Mouse (Mus musculus) heart, embryonic 15.5 days (tissue): ENCODE data around the gene Olfr923. TPM values are rescaled to one million over a fixed set of nuclear protein-coding genes. Genes with fewer than 3 reads are reported as not detected.
"Not testable (repeated sequence)": the region's sequence is repeated elsewhere in the genome, so short reads cannot be mapped to it uniquely, and the experiment has no call there.

Experiments
- ATAC-seq: fragments of 200-750 bp; cut with Nextera tagmentation; replicated peaks from 2 replicates; pipeline ENCODE4 v1.8.0; 2017; ENCODE audit warnings: low read depth, moderate TSS enrichment; ENCODE audit not compliant: insufficient number of reproducible peaks, insufficient read depth, low FRiP score
- H3K27ac ChIP-seq: fragments of 300-500 bp; sonication (generic); 2 replicates; pipeline ENCODE4 v1.5.1; 2015; ENCODE audit warnings: mild to moderate bottlenecking, inconsistent platforms
- H3K27me3 ChIP-seq: fragments of 300-500 bp; sonication (generic); 2 replicates; pipeline ENCODE4 v1.6.1; 2015; ENCODE audit warnings: inconsistent platforms
- H3K36me3 ChIP-seq: fragments of 300-500 bp; sonication (generic); 2 replicates; pipeline ENCODE4 v1.6.1; 2015; ENCODE audit warnings: mild to moderate bottlenecking, inconsistent platforms
- H3K4me1 ChIP-seq: fragments of 300-500 bp; sonication (generic); replicated peaks from 2 replicates; pipeline ENCODE4 v1.6.1; 2015; ENCODE audit warnings: inconsistent platforms
- H3K4me2 ChIP-seq: fragments of 300-500 bp; sonication (generic); 2 replicates; pipeline ENCODE4 v1.6.1; 2015; ENCODE audit warnings: inconsistent platforms, mild to moderate bottlenecking, moderate library complexity
- H3K4me3 ChIP-seq: fragments of 300-500 bp; sonication (generic); 2 replicates; pipeline ENCODE4 v1.5.1; 2015; ENCODE audit warnings: mild to moderate bottlenecking, inconsistent platforms
- H3K9ac ChIP-seq: fragments of 300-500 bp; sonication (generic); 2 replicates; pipeline ENCODE4 v1.6.1; 2015; ENCODE audit warnings: mild to moderate bottlenecking, inconsistent platforms
- H3K9me3 ChIP-seq: fragments of 300-500 bp; sonication (generic); replicated peaks from 2 replicates; pipeline ENCODE4 v1.6.1; 2016; ENCODE audit warnings: inconsistent platforms
- WGBS: fragments of 180-500 bp; shearing (Covaris S2); methylation state at CpG from one replicate; pipeline ENCODE4 v1.1.7; 2015; ENCODE audit warnings: mixed read lengths; 5-methylcytosine and 5-hydroxymethylcytosine counted together
- polyA plus RNA-seq: library from polyadenylated mRNA; unstranded; fragments of >200 nt; fragmentation: Nextera tagmentation; extraction: Ambion mirVana; gene quantifications from 2 replicates; pipeline ENCODE4 v1.2.1, GENCODE M21; 2015

The Olfr923 gene
- not detected in 2 replicates for polyA plus RNA-seq

- H3K27me3 ChIP-seq: no peaks in the 10 kb centered on the region
- H3K27ac ChIP-seq: no peak within 1 kb of the TSS
- WGBS: 98% methylated on average over 1 of the region's 1 CpGs
- no peak within 1 kb of the TSS for H3K4me2 ChIP-seq
- H3K4me3 ChIP-seq: no peak within 1 kb of the TSS
- H3K9ac ChIP-seq: no peak within 1 kb of the TSS
- no peaks in the 10 kb centered on the region for H3K36me3 ChIP-seq
- no peaks in the 10 kb centered on the region for H3K9me3 ChIP-seq
- no peaks in the 10 kb centered on the region for H3K4me1 ChIP-seq
- no peak for ATAC-seq
Measured at GRCm38 (mm10) chr9:38826245-38826644, at the start of gene Olfr923. Gene Olfr923, plus strand, starts transcription at chr9:38826545.

- no peak overlapping the region for H3K4me3 ChIP-seq
- no peaks in the 10 kb centered on the region for H3K4me1 ChIP-seq
- no peak overlapping the region for H3K9ac ChIP-seq
- ATAC-seq: no peak
- H3K4me2 ChIP-seq: no peak overlapping the region
- no peak overlapping the region for H3K27ac ChIP-seq
- WGBS: 84% methylated on average over 2 of the region's 2 CpGs
- H3K36me3 ChIP-seq: no peaks in the 10 kb centered on the region
- H3K9me3 ChIP-seq: no peaks in the 10 kb centered on the region
- H3K27me3 ChIP-seq: no peaks in the 10 kb centered on the region
Measured at GRCm38 (mm10) chr9:38792689-38793088, 33.7 kb upstream of the Olfr923 start.

GRCm38 (mm10) chr9:38805696-38806095, 20.6 kb upstream of the Olfr923 start:
- Histone ChIP-seq H3K27me3 (no peaks in the 10 kb centered on the region), H3K4me2 (no peak overlapping the region), H3K27ac (no peak overlapping the region), H3K9ac (no peak overlapping the region), H3K4me1 (no peaks in the 10 kb centered on the region), H3K9me3 (no peaks in the 10 kb centered on the region), H3K4me3 (no peak overlapping the region), H3K36me3 (no peaks in the 10 kb centered on the region)
- no peak for ATAC-seq

- Histone ChIP-seq H3K9ac (no peak within 1 kb of the TSS), H3K36me3 (no peaks in the 10 kb centered on the region), H3K27ac (no peak within 1 kb of the TSS), H3K4me3 (no peak within 1 kb of the TSS), H3K27me3 (no peaks in the 10 kb centered on the region), H3K4me1 (no peaks in the 10 kb centered on the region), H3K9me3 (no peaks in the 10 kb centered on the region), H3K4me2 (no peak within 1 kb of the TSS)
- 53% methylated on average over 2 of the region's 2 CpGs for WGBS
- no peak for ATAC-seq
Measured at GRCm38 (mm10) chr9:38814314-38814713, 12.0 kb upstream of the Olfr923 start, which contains the start of gene Olfr922. Gene Olfr922, plus strand, starts transcription at chr9:38814614.

- Histone ChIP-seq H3K4me2 (no peak overlapping the region), H3K9me3 (no peaks in the 10 kb centered on the region)
- WGBS: 82% methylated on average over 1 of the region's 1 CpGs
Measured at GRCm38 (mm10) chr9:38815458-38815986, 10.8 kb upstream of the Olfr923 start.

GRCm38 (mm10) chr9:38833027-38833426, 6.7 kb downstream of the Olfr923 start:
- Histone ChIP-seq H3K4me3 (no peak overlapping the region), H3K4me2 (peak overlapping the region; percentile 13; the same call in 1 of the 2 replicates), H3K4me1 (peaks cover 3% of the 10 kb centered on the region; the same call in 1 of the 2 replicates), H3K9me3 (no peaks in the 10 kb centered on the region), H3K36me3 (no peaks in the 10 kb centered on the region), H3K9ac (no peak overlapping the region), H3K27me3 (no peaks in the 10 kb centered on the region), H3K27ac (no peak overlapping the region)
- 28% methylated on average over 2 of the region's 2 CpGs for WGBS
- no peak for ATAC-seq

More at GRCm38 (mm10) chr9:38815458-38815986, 10.8 kb upstream of the Olfr923 start:
- Histone ChIP-seq H3K4me3 (no peak overlapping the region), H3K4me1 (no peaks in the 10 kb centered on the region), H3K27ac (no peak overlapping the region), H3K36me3 (no peaks in the 10 kb centered on the region), H3K9ac (no peak overlapping the region), H3K27me3 (no peaks in the 10 kb centered on the region)
- ATAC-seq: no peak

GRCm38 (mm10) chr9:38844149-38844548, 17.8 kb downstream of the Olfr923 start, which contains the start of gene Olfr924:
Gene Olfr924, plus strand, starts transcription at chr9:38844449.
- Histone ChIP-seq H3K9ac (no peak within 1 kb of the TSS), H3K4me1 (no peaks in the 10 kb centered on the region), H3K27ac (no peak within 1 kb of the TSS), H3K4me2 (no peak within 1 kb of the TSS), H3K4me3 (no peak within 1 kb of the TSS), H3K9me3 (no peaks in the 10 kb centered on the region), H3K36me3 (no peaks in the 10 kb centered on the region), H3K27me3 (no peaks in the 10 kb centered on the region)
- WGBS: 86% methylated on average over 1 of the region's 1 CpGs
- no peak for ATAC-seq

GRCm38 (mm10) chr9:38854760-38855159, 28.4 kb downstream of the Olfr923 start, which contains the start of gene Olfr26:
Gene Olfr26, plus strand, starts transcription at chr9:38855060.
- ATAC-seq: no peak
- H3K4me3 ChIP-seq: no peak within 1 kb of the TSS
- H3K27me3 ChIP-seq: no peaks in the 10 kb centered on the region
- no peak within 1 kb of the TSS for H3K27ac ChIP-seq
- no peak within 1 kb of the TSS for H3K9ac ChIP-seq
- no peaks in the 10 kb centered on the region for H3K36me3 ChIP-seq
- H3K4me1 ChIP-seq: no peaks in the 10 kb centered on the region
- no peak within 1 kb of the TSS for H3K4me2 ChIP-seq
- no peaks in the 10 kb centered on the region for H3K9me3 ChIP-seq

- not testable (repeated sequence) for ATAC-seq
- 66% methylated on average over 2 of the region's 2 CpGs for WGBS
Measured at GRCm38 (mm10) chr9:38874880-38875279, 48.5 kb downstream of the Olfr923 start.

GRCm38 (mm10) chr9:38876826-38877225, 50.5 kb downstream of the Olfr923 start, which contains the start of gene Olfr926:
Gene Olfr926, plus strand, starts transcription at chr9:38877126.
- no peak within 1 kb of the TSS for H3K4me2 ChIP-seq
- H3K27me3 ChIP-seq: no peaks in the 10 kb centered on the region
- H3K36me3 ChIP-seq: no peaks in the 10 kb centered on the region
- no peaks in the 10 kb centered on the region for H3K4me1 ChIP-seq
- H3K9me3 ChIP-seq: no peaks in the 10 kb centered on the region
- no peak within 1 kb of the TSS for H3K9ac ChIP-seq
- H3K27ac ChIP-seq: no peak within 1 kb of the TSS
- no peak for ATAC-seq
- no peak within 1 kb of the TSS for H3K4me3 ChIP-seq
- WGBS: 79% methylated on average over 2 of the region's 2 CpGs

More at GRCm38 (mm10) chr9:38874880-38875279, 48.5 kb downstream of the Olfr923 start:
- not testable (repeated sequence) for H3K4me3 ChIP-seq, H3K27ac ChIP-seq, H3K4me1 ChIP-seq, H3K9ac ChIP-seq, H3K4me2 ChIP-seq, H3K27me3 ChIP-seq, H3K9me3 ChIP-seq, H3K36me3 ChIP-seq
